Mouse (Mus musculus) heart, adult 2 months (tissue): Measurements from ENCODE around the gene Ppp1r3d. TPM values are rescaled to one million over a fixed set of nuclear protein-coding genes. Genes with fewer than 3 reads are reported as not detected.

Experiments used
- DNase-seq, 2 experiments: peaks; one replicate each; pipeline ENCODE4 v3.0.0; 2021
- H3K27ac ChIP-seq: fragments of 200-600 bp; 2 replicates; pipeline ENCODE4 v1.8.1; 2022
- H3K27me3 ChIP-seq: fragments of 200-500 bp; 2 replicates; pipeline ENCODE4 v1.6.1; 2012; ENCODE audit warnings: mild to moderate bottlenecking, low read length, inconsistent platforms, mixed read lengths; ENCODE audit not compliant: control insufficient read depth, insufficient read depth
- H3K36me3 ChIP-seq: fragments of 200-500 bp; 2 replicates; pipeline ENCODE4 v1.6.1; 2012; ENCODE audit warnings: low read length, inconsistent platforms; ENCODE audit not compliant: control insufficient read depth, insufficient read depth
- H3K4me1 ChIP-seq: fragments of 200-500 bp; 2 replicates; pipeline ENCODE4 v1.6.1; 2011; ENCODE audit warnings: low read length; ENCODE audit not compliant: control insufficient read depth, insufficient read depth
- H3K4me3 ChIP-seq: fragments of 200-600 bp; 2 replicates; pipeline ENCODE4 v1.8.1; 2022
- H3K79me2 ChIP-seq: fragments of 200-500 bp; replicated peaks from 2 replicates; pipeline ENCODE4 v1.6.1; 2012; ENCODE audit warnings: mild to moderate bottlenecking, inconsistent platforms, low read length, moderate library complexity, mixed read lengths; ENCODE audit not compliant: control insufficient read depth, insufficient read depth
- H3K9ac ChIP-seq: fragments of 200-500 bp; 2 replicates; pipeline ENCODE4 v1.6.1; 2012; ENCODE audit warnings: low read depth, mild to moderate bottlenecking, control low read depth, inconsistent platforms, low read length, mixed read lengths
- CTCF ChIP-seq: fragments of 200-600 bp; IDR thresholded peaks from 2 replicates; pipeline ENCODE4 v1.8.1; 2022; ENCODE audit warnings: antibody characterized with exemption, mild to moderate bottlenecking, moderate library complexity
- EP300 ChIP-seq: fragments of 200-500 bp; IDR thresholded peaks from 2 replicates; pipeline ENCODE4 v1.6.1; 2011; ENCODE audit warnings: low read depth, low read length, control low read depth; ENCODE audit not compliant: insufficient read depth
- POLR2A ChIP-seq: fragments of 200-500 bp; IDR thresholded peaks from 2 replicates; pipeline ENCODE4 v1.6.1; 2011; ENCODE audit warnings: mild to moderate bottlenecking, low read depth, low read length, control low read depth; ENCODE audit not compliant: insufficient read depth
- WGBS: fragments of 180-500 bp; shearing (Covaris S2); methylation state at CpG from one replicate; pipeline ENCODE4 v1.1.7; 2018; 5-methylcytosine and 5-hydroxymethylcytosine counted together
- intact Hi-C: fragments of 180-260 bp; cut with DNase I; formaldehyde crosslinking; loops from one replicate; pipeline ENCODE4 v1.15.1; 2025
- polyA plus RNA-seq: library from polyadenylated mRNA; depleted of rRNA; stranded (reverse); fragments of >200 nt; gene quantifications from 2 replicates; pipeline ENCODE4 v1.2.3, GENCODE M21; 2012
- total RNA-seq, 2 experiments: library from RNA; stranded (reverse); gene quantifications; 2 replicates each; pipeline ENCODE4 v1.2.3; 2021

Ppp1r3d gene
- total and polyA plus RNA-seq, 3 experiments, result 10.0 to 13.7 (median 12.6) TPM

DNA sequence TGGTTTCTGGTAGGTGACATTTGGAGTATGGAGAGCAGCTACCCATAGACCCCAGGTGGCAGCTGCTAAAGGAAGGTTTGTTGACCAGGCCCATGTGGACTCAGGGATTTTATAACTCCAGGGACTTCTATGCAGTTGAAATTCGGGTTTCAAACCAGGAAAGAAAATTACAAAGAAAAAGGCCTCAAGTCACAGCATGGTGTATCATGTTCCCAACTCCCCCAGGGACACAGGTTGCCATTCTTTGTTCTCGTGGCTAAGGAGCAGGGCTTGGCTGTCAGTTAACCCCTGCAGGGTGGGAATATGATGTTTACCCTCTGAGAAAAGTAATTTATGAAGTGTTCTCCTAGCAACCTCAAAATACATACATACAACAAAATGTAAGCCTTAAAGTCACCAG lies 36.0 kb upstream of the Ppp1r3d start:
- intact Hi-C loops, result no loop called here
- H3K27ac ChIP-seq, result no peak overlapping the region
- H3K79me2 ChIP-seq, result no peaks in the 10 kb centered on the region
- TF ChIP-seq EP300 (no peak), POLR2A (no peak), CTCF (no peak)
- no peaks in the 10 kb centered on the region for H3K27me3 ChIP-seq
- no peak overlapping the region for H3K9ac ChIP-seq
- no peak for DNase-seq
- no peaks in the 10 kb centered on the region for H3K36me3 ChIP-seq
- WGBS, result 27% methylated on average over 2 of the region's 2 CpGs
- H3K4me1 ChIP-seq, result no peaks in the 10 kb centered on the region
- no peak overlapping the region for H3K4me3 ChIP-seq

DNA sequence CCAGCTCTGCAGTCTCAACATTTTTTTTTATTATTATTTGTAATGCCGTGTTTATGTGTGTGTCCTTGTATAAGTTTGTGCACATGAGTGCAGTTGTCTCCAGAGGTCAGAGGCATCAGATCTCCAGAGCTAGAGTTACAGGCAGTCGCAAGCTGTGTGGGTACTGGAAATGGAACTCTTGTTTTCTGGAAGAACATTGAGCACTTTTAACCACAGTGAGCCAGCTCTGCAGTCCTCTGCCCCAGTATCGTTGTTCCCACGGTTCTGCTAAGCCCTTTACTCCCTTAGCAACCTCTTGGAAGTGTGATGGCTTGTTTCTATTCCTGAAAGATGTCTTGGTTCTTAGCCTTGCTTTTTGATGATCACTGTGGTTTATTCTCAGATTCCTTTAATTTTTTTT lies 35.1 kb upstream of the Ppp1r3d start:
- TF ChIP-seq POLR2A (no peak), CTCF (no peak), EP300 (no peak)
- WGBS, result 80% methylated on average over 4 of the region's 4 CpGs

DNA sequence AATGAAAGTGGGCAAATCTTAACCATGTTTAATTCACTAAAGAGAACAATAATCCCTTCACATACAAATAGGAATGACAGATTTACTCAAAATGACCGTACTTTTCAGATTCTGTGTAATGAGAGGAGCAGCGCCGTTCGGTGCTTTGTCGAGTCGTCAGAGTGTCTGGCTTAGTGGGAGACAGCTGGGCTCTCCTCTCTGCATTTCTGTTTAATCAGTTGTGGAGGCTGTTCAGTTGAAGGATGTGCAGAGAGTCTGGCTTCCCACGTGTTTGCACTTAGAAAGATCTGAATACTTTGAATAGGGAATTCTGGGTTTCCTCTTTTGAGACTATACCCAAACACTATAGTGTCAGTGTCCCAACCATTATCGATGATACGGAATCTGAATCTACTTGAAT lies 23.0 kb upstream of the Ppp1r3d start:
- intact Hi-C loops, result no loop called here
- no peaks in the 10 kb centered on the region for H3K27me3 ChIP-seq
- H3K9ac ChIP-seq, result no peak overlapping the region
- H3K4me3 ChIP-seq, result no peak overlapping the region
- H3K4me1 ChIP-seq, result no peaks in the 10 kb centered on the region
- TF ChIP-seq CTCF (no peak), EP300 (no peak), POLR2A (no peak)
- no peaks in the 10 kb centered on the region for H3K79me2 ChIP-seq
- H3K36me3 ChIP-seq, result no peaks in the 10 kb centered on the region
- H3K27ac ChIP-seq, result no peak overlapping the region
- DNase-seq, result no peak
- 65% methylated on average over 9 of the region's 9 CpGs for WGBS

More for the DNA sequence above, 35.1 kb upstream of the Ppp1r3d start:
- Histone ChIP-seq H3K4me3 (no peak overlapping the region), H3K27ac (no peak overlapping the region), H3K4me1 (no peaks in the 10 kb centered on the region), H3K36me3 (no peaks in the 10 kb centered on the region), H3K79me2 (no peaks in the 10 kb centered on the region), H3K9ac (no peak overlapping the region), H3K27me3 (no peaks in the 10 kb centered on the region)
- no peak for DNase-seq
- intact Hi-C loops, result no loop called here

DNA sequence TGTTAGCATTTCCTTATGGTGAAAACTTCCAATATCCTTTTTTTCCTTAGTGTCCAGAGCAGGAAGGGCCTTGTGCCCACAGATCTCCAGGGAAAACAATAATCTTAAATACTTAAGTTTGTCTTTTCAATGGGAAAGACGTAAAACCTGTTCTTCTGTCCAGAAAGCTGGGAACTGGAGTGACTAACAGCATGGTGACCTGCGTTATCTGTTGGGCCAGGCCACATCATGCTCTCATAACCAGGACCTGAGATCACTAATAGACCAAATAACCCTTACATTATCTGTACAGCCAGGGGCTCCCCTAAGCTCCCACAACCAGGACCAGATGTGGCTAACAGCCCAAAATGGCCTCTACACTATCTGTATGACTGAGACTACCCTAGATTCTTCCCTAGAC lies 19.6 kb upstream of the Ppp1r3d start:
- WGBS, result 78% methylated on average over 2 of the region's 2 CpGs
- no peaks in the 10 kb centered on the region for H3K4me1 ChIP-seq
- intact Hi-C loops, result no loop called here
- no peak overlapping the region for H3K9ac ChIP-seq
- no peaks in the 10 kb centered on the region for H3K36me3 ChIP-seq
- no peaks in the 10 kb centered on the region for H3K27me3 ChIP-seq
- no peak for TF ChIP-seq POLR2A
- TF ChIP-seq EP300, result no peak
- TF ChIP-seq CTCF, result no peak
- no peak for DNase-seq
- H3K79me2 ChIP-seq, result no peaks in the 10 kb centered on the region
- H3K27ac ChIP-seq, result no peak overlapping the region
- no peak overlapping the region for H3K4me3 ChIP-seq

DNA sequence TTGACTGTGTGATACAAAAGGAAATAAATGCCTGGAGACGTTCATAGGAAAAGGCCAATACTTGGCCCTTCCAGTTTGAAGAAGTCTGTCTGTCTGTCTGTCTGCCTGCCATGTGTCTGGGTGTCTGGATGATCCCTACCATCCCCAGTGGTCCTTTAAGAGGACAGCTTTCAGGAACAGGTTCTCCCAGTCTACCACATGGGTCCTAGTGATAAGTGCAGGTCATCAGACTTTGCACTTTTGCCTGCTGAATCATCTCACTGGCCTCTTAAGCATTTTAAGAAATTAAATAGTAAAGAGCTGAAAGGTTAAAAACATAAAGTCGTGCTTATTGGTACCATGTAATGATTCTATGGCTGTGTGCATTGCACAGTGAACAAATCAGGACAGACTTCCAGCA lies 19.2 kb upstream of the Ppp1r3d start:
- Histone ChIP-seq H3K4me1 (no peaks in the 10 kb centered on the region), H3K36me3 (no peaks in the 10 kb centered on the region), H3K4me3 (no peak overlapping the region), H3K9ac (no peak overlapping the region), H3K27me3 (no peaks in the 10 kb centered on the region), H3K27ac (no peak overlapping the region), H3K79me2 (no peaks in the 10 kb centered on the region)
- no peak for DNase-seq
- no peak for TF ChIP-seq POLR2A
- no peak for TF ChIP-seq CTCF
- no peak for TF ChIP-seq EP300
- intact Hi-C loops, result no loop called here
- 74% methylated on average over 2 of the region's 2 CpGs for WGBS

DNA sequence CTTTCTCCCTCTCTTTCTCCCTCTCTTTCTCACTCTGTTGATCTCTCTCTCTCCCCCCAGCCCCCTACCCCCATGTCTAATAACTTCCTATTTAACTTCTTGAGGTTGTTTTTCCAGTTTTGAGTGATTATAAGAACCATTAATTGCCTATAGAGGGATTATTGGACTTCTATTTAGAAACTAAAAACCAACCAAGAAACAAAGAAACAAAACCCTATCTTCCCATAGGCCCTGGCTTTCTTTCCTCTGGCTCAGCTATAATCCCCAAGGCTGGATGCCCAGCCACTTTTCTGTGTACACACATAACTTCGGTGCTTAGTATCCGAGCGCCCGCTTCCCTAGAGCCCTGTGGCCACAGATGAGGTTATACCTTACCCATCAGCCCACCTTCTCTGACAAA lies 16.0 kb upstream of the Ppp1r3d start, which contains the start of gene Cdh26:
Gene Cdh26 (plus strand): TSS at position 301 of the 400 bp plus-strand sequence.
- H3K9ac ChIP-seq, result no peak within 1 kb of the TSS
- no peaks in the 10 kb centered on the region for H3K4me1 ChIP-seq
- TF ChIP-seq POLR2A (no peak), EP300 (no peak), CTCF (no peak)
- no peaks in the 10 kb centered on the region for H3K79me2 ChIP-seq
- WGBS, result 97% methylated on average over 4 of the region's 4 CpGs
- intact Hi-C loops, result no loop called here
- H3K27me3 ChIP-seq, result no peaks in the 10 kb centered on the region
- H3K27ac ChIP-seq, result no peak within 1 kb of the TSS
- DNase-seq, result no peak
- no peak within 1 kb of the TSS for H3K4me3 ChIP-seq
- H3K36me3 ChIP-seq, result no peaks in the 10 kb centered on the region
